Comparison of ENCODE assay signal across 26 mouse cellular contexts in genomic region chr14:78229012-78229411, GRCm38 (mm10).
DNase-seq lines count a peak whose midpoint lies in the region; ATAC-seq lines count a peak whose summit lies in the region.
"Had no signal": no experiment of that assay in that cellular context is flagged by ENCODE, and none has a peak within 500 bp of the region (broad histone marks: within the 10 kb centered on the region; RNA-seq: fewer than 3 reads in every experiment).

No protein-coding gene starts in this region.

- DNase-seq in forebrain, embryonic 11.5 days (ENCODE audit: low spot score) = no peak
- DNase-seq: adrenal gland, adult 8-10 months; adrenal gland, postnatal 14 days; adrenal gland, postnatal 36 days; B cell, adult 2 months; cerebellum, adult 11 months; cerebellum, adult 18-20 months; cerebellum, adult 8-10 months; cerebellum, adult 9-11 months; cerebellum, postnatal 14 days; cerebellum, postnatal 36 days; embryo, embryonic 11 days had no signal

- H3K36me3 ChIP-seq in forebrain, embryonic 13.5 days (ENCODE audit: poor library complexity, severe bottlenecking) = no peaks in the 10 kb centered on the region
- no peaks in the 10 kb centered on the region for H3K36me3 ChIP-seq in forebrain, embryonic 11.5 days (ENCODE audit: control insufficient read depth, insufficient read depth, low read length)
- H3K36me3 ChIP-seq in forebrain, embryonic 16.5 days (ENCODE audit: control insufficient read depth, insufficient read depth) = no peaks in the 10 kb centered on the region
- H3K36me3 ChIP-seq in forebrain, embryonic 15.5 days = no peaks in the 10 kb centered on the region
- no peaks in the 10 kb centered on the region for H3K36me3 ChIP-seq in midbrain, embryonic 13.5 days
- H3K36me3 ChIP-seq in midbrain, embryonic 16.5 days (ENCODE audit: control insufficient read depth, insufficient read depth, low read length) = no peaks in the 10 kb centered on the region
- H3K36me3 ChIP-seq: embryonic facial prominence, embryonic 13.5 days; embryonic facial prominence, embryonic 15.5 days; forebrain, embryonic 10.5 days; G1E had no signal

- no peak overlapping the region for H3K9ac ChIP-seq in forebrain, embryonic 13.5 days
- H3K9ac ChIP-seq in forebrain, embryonic 11.5 days (ENCODE audit: low read length) = no peak overlapping the region
- no peak overlapping the region for H3K9ac ChIP-seq in forebrain, embryonic 16.5 days (replicated peaks; ENCODE audit: low read depth, low read length)
- H3K9ac ChIP-seq in forebrain, embryonic 15.5 days (replicated peaks) = no peak overlapping the region
- no peak overlapping the region for H3K9ac ChIP-seq in midbrain, embryonic 13.5 days (replicated peaks)
- H3K9ac ChIP-seq in midbrain, embryonic 16.5 days (ENCODE audit: low read depth, low read length) = no peak overlapping the region
- H3K9ac ChIP-seq: embryonic facial prominence, embryonic 13.5 days; embryonic facial prominence, embryonic 15.5 days had no signal

- no peak overlapping the region for H3K4me3 ChIP-seq in forebrain, embryonic 13.5 days
- no peak overlapping the region for H3K4me3 ChIP-seq in forebrain, embryonic 11.5 days (ENCODE audit: low read depth, low read length)
- H3K4me3 ChIP-seq in forebrain, embryonic 16.5 days (replicated peaks; ENCODE audit: low read length) = no peak overlapping the region
- no peak overlapping the region for H3K4me3 ChIP-seq in forebrain, embryonic 15.5 days
- no peak overlapping the region for H3K4me3 ChIP-seq in midbrain, embryonic 13.5 days (replicated peaks)
- no peak overlapping the region for H3K4me3 ChIP-seq in midbrain, embryonic 16.5 days (ENCODE audit: low read depth, low read length)
- H3K4me3 ChIP-seq: embryonic facial prominence, embryonic 13.5 days; embryonic facial prominence, embryonic 15.5 days; erythroblast, embryonic 14.5 days; forebrain, embryonic 10.5 days had no signal

- H3K4me2 ChIP-seq in forebrain, embryonic 13.5 days = no peak overlapping the region
- no peak overlapping the region for H3K4me2 ChIP-seq in forebrain, embryonic 11.5 days (ENCODE audit: low read depth, low read length, severe bottlenecking)
- no peak overlapping the region for H3K4me2 ChIP-seq in forebrain, embryonic 16.5 days (ENCODE audit: low read length)
- no peak overlapping the region for H3K4me2 ChIP-seq in forebrain, embryonic 15.5 days (replicated peaks)
- H3K4me2 ChIP-seq in midbrain, embryonic 13.5 days (replicated peaks) = no peak overlapping the region
- H3K4me2 ChIP-seq in midbrain, embryonic 16.5 days (ENCODE audit: low read length) = no peak overlapping the region
- H3K4me2 ChIP-seq: embryonic facial prominence, embryonic 13.5 days; embryonic facial prominence, embryonic 15.5 days had no signal

- H3K9me3 ChIP-seq in forebrain, embryonic 13.5 days (replicated peaks) = no peaks in the 10 kb centered on the region
- no peaks in the 10 kb centered on the region for H3K9me3 ChIP-seq in forebrain, embryonic 11.5 days (ENCODE audit: control insufficient read depth, low read length)
- no peaks in the 10 kb centered on the region for H3K9me3 ChIP-seq in forebrain, embryonic 16.5 days (ENCODE audit: control insufficient read depth, low read length)
- no peaks in the 10 kb centered on the region for H3K9me3 ChIP-seq in forebrain, embryonic 15.5 days
- no peaks in the 10 kb centered on the region for H3K9me3 ChIP-seq in midbrain, embryonic 13.5 days
- no peaks in the 10 kb centered on the region for H3K9me3 ChIP-seq in midbrain, embryonic 16.5 days (replicated peaks; ENCODE audit: control insufficient read depth, low read length, poor library complexity, severe bottlenecking)
- H3K9me3 ChIP-seq: embryonic facial prominence, embryonic 13.5 days; embryonic facial prominence, embryonic 15.5 days; forebrain, embryonic 10.5 days had no signal

- 0 out of 2 replicates have a peak, but pooled peaks have one; percentile 51 for ATAC-seq in forebrain, embryonic 13.5 days
- ATAC-seq in forebrain, embryonic 11.5 days (replicated peaks; ENCODE audit: low FRiP score) = no peak; the same call in 1 of the 2 replicates
- ATAC-seq in forebrain, embryonic 16.5 days = 0 out of 2 replicates have a peak, but pooled peaks have one; percentile 26
- ATAC-seq in forebrain, embryonic 15.5 days (replicated peaks) = no peak
- ATAC-seq in midbrain, embryonic 13.5 days = 0 out of 2 replicates have a peak, but pooled peaks have one; percentile 34
- no peak for ATAC-seq in midbrain, embryonic 16.5 days
- ATAC-seq: activated CD4-positive, CD25-positive, alpha-beta regulatory T cell, adult 4 months; CD4-positive, CD25-positive, alpha-beta regulatory T cell, adult 4 months; Patski had no signal

- WGBS in forebrain, embryonic 13.5 days = 56% methylated on average over 4 of the region's 4 CpGs
- WGBS in forebrain, embryonic 11.5 days = 72% methylated on average over 4 of the region's 4 CpGs
- WGBS in forebrain, embryonic 16.5 days = 44% methylated on average over 4 of the region's 4 CpGs
- WGBS in forebrain, embryonic 15.5 days = 47% methylated on average over 4 of the region's 4 CpGs
- WGBS in midbrain, embryonic 13.5 days = 68% methylated on average over 4 of the region's 4 CpGs
- 54% methylated on average over 4 of the region's 4 CpGs for WGBS in midbrain, embryonic 16.5 days

- H3K27ac ChIP-seq in forebrain, embryonic 13.5 days = no peak overlapping the region
- no peak overlapping the region for H3K27ac ChIP-seq in forebrain, embryonic 11.5 days (ENCODE audit: low read depth, low read length)
- no peak overlapping the region for H3K27ac ChIP-seq in forebrain, embryonic 16.5 days (ENCODE audit: low read length)
- no peak overlapping the region for H3K27ac ChIP-seq in forebrain, embryonic 15.5 days (replicated peaks)
- no peak overlapping the region for H3K27ac ChIP-seq in midbrain, embryonic 13.5 days
- H3K27ac ChIP-seq in midbrain, embryonic 16.5 days (ENCODE audit: low read length) = no peak overlapping the region
- H3K27ac ChIP-seq: embryonic facial prominence, embryonic 13.5 days; embryonic facial prominence, embryonic 15.5 days; forebrain, embryonic 10.5 days had no signal

- H3K27me3 ChIP-seq in forebrain, embryonic 13.5 days = no peaks in the 10 kb centered on the region
- H3K27me3 ChIP-seq in forebrain, embryonic 11.5 days (ENCODE audit: control insufficient read depth, insufficient read depth, low read length) = no peaks in the 10 kb centered on the region
- no peaks in the 10 kb centered on the region for H3K27me3 ChIP-seq in forebrain, embryonic 16.5 days (replicated peaks; ENCODE audit: control insufficient read depth, insufficient read depth, low read length)
- H3K27me3 ChIP-seq in forebrain, embryonic 15.5 days = no peaks in the 10 kb centered on the region
- H3K27me3 ChIP-seq in midbrain, embryonic 13.5 days = no peaks in the 10 kb centered on the region
- H3K27me3 ChIP-seq in midbrain, embryonic 16.5 days (ENCODE audit: control insufficient read depth, insufficient read depth, low read depth, low read length) = no peaks in the 10 kb centered on the region
- H3K27me3 ChIP-seq: CH12.LX; embryonic facial prominence, embryonic 13.5 days; embryonic facial prominence, embryonic 15.5 days had no signal

- no peaks in the 10 kb centered on the region for H3K4me1 ChIP-seq in forebrain, embryonic 13.5 days
- H3K4me1 ChIP-seq in forebrain, embryonic 11.5 days (replicated peaks; ENCODE audit: control insufficient read depth, insufficient read depth, low read length) = no peaks in the 10 kb centered on the region
- H3K4me1 ChIP-seq in forebrain, embryonic 16.5 days (replicated peaks; ENCODE audit: control insufficient read depth, insufficient read depth, low read length) = no peaks in the 10 kb centered on the region
- H3K4me1 ChIP-seq in forebrain, embryonic 15.5 days = 0 out of 2 replicates have a peak, but pooled peaks cover 3% of the 10 kb centered on the region
- no peaks in the 10 kb centered on the region for H3K4me1 ChIP-seq in midbrain, embryonic 13.5 days (replicated peaks)
- H3K4me1 ChIP-seq in midbrain, embryonic 16.5 days (ENCODE audit: control insufficient read depth, insufficient read depth, low read length) = no peaks in the 10 kb centered on the region
- H3K4me1 ChIP-seq: embryonic facial prominence, embryonic 13.5 days; embryonic facial prominence, embryonic 15.5 days; forebrain, embryonic 10.5 days had no signal

Comparison
In these comparisons a context has a peak if more than half of its experiments do, and no peak if none do; other contexts are left out.
1. ATAC-seq: peak in forebrain, embryonic 13.5 days (single experiment), forebrain, embryonic 16.5 days (single experiment) and midbrain, embryonic 13.5 days (single experiment); none in forebrain, embryonic 11.5 days (single experiment), forebrain, embryonic 15.5 days (single experiment) and midbrain, embryonic 16.5 days (single experiment).